Mouse (Mus musculus) heart, adult 2 months (tissue): ENCODE data around the gene Tbc1d30.

ENCODE experiments used
- CTCF ChIP-seq: fragments of 200-600 bp; IDR thresholded peaks from 2 replicates; pipeline ENCODE4 v1.8.1; 2022; ENCODE audit warnings: antibody characterized with exemption, mild to moderate bottlenecking, moderate library complexity
- EP300 ChIP-seq: fragments of 200-500 bp; IDR thresholded peaks from 2 replicates; pipeline ENCODE4 v1.6.1; 2011; ENCODE audit warnings: low read depth, low read length, control low read depth; ENCODE audit not compliant: insufficient read depth
- POLR2A ChIP-seq: fragments of 200-500 bp; IDR thresholded peaks from 2 replicates; pipeline ENCODE4 v1.6.1; 2011; ENCODE audit warnings: mild to moderate bottlenecking, low read depth, low read length, control low read depth; ENCODE audit not compliant: insufficient read depth

DNA sequence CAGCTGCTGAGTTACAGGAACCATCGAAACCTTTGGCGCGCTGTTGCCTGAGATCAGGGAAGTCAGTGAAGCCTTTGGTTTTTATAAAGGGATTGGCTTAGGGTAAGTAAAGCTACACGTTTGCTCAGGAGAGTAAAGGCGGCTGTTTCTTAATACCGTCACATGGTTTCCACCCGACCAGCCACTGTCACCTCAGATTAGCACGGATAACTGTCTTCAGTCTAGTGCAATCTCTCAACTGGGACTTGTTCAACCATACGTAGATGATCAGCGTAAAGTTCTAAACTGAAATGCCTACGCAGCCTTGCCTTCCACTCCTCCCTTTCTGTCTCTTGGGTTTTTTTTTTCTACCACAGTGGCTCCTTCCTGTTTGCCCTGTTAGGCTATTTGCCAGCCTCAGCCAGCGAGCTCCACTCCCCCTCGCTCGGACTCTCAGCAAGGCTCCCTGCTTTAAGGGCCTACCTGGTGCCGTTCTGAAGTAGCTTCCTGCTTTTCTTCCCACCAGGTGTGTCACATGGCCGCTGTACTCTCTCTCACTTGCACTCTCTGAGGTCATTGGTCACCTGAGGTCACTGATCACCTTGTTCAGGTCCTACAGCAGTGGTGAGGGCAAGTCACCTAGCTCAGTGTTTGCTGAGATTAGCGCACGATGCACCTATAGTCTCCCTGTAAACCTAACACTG, 17.8 kb upstream of the Tbc1d30 start:
- no peak for TF ChIP-seq POLR2A
- TF ChIP-seq EP300, result no peak
- no peak for TF ChIP-seq CTCF
